Mouse (Mus musculus): ENCODE data around the gene Etv6. TPM values are rescaled to one million over a fixed set of nuclear protein-coding genes. Genes with fewer than 3 reads are reported as not detected.
A peak's percentile ranks its signal among the peaks of the same experiment; 100 is the strongest.

The Etv6 gene
- polyA plus RNA-seq, 1 experiment, result 16.2 TPM

DNA sequence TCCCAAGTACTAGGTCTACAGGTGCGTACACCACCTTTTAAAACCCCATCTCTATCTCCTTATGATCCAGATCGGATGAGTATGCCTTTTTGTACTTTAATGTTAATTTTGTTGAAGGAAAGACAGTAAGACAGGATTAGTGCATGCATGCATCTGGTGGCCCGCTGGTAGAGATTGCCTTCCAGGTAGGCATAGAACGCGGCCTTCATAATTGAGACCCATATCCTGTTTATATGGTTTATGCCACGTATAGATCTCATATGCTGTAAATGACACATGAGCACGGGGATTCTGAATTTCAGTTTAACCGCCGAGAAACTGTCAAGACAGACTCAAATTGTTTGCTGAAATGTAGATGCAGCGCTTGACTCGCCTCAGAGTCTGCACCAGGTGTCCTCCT is 133.3 kb downstream of the Etv6 start:
- Histone ChIP-seq H3K4me3 (ENCODE audit: low read depth, low read length) (no peak overlapping the region), H3K36me3 (ENCODE audit: control insufficient read depth, insufficient read depth, low read length) (peaks cover 2% of the 10 kb centered on the region; the same call in 1 of the 2 replicates), H3K27ac (ENCODE audit: insufficient read depth, low read depth, low read length) (no peak overlapping the region), H3K27me3 (ENCODE audit: control insufficient read depth, insufficient read depth, low read length) (no peaks in the 10 kb centered on the region), H3K4me1 (ENCODE audit: control insufficient read depth, insufficient read depth, insufficient read length, low read length) (peaks cover 15% of the 10 kb centered on the region)
- WGBS, result 91% methylated on average over 11 of the region's 11 CpGs
- TF ChIP-seq POLR2A (IDR thresholded peaks at IDR 0.05; ENCODE audit: low read depth, low read length) (no peak), CTCF (IDR thresholded peaks at IDR 0.05; ENCODE audit: extremely low read depth, insufficient read length, insufficient replicate concordance, low read depth, low read length) (no peak)

DNA sequence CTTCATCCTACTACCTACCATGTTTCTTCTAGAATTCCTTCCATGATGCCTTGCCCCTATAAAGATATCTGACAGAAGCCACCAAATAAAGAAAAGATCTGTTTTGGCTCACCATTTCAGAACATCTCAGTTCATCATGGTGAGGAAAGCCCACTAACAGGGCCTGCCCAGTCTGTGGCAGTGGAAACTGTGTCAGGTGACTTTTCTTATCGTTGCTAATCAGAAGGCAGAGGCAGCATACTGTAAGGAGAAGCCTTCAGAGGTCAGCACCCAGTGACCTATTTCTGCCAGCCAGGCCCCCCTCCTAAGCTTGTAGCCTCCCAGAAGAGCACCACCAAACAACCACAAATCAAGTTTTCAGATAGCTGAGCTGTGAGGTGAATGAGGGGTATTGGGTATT is 135.7 kb downstream of the Etv6 start:
- 54% methylated on average over 1 of the region's 1 CpGs for WGBS
- peaks cover 17% of the 10 kb centered on the region for H3K4me1 ChIP-seq (ENCODE audit: control insufficient read depth, insufficient read depth, insufficient read length, low read length)
- no peak overlapping the region for H3K4me3 ChIP-seq (ENCODE audit: low read depth, low read length)
- H3K36me3 ChIP-seq (ENCODE audit: control insufficient read depth, insufficient read depth, low read length), result no peaks in the 10 kb centered on the region
- TF ChIP-seq POLR2A (IDR thresholded peaks at IDR 0.05; ENCODE audit: low read depth, low read length) (no peak), CTCF (IDR thresholded peaks at IDR 0.05; ENCODE audit: extremely low read depth, insufficient read length, insufficient replicate concordance, low read depth, low read length) (no peak)
- H3K27me3 ChIP-seq (ENCODE audit: control insufficient read depth, insufficient read depth, low read length), result no peaks in the 10 kb centered on the region
- no peak overlapping the region for H3K27ac ChIP-seq (ENCODE audit: insufficient read depth, low read depth, low read length)

DNA sequence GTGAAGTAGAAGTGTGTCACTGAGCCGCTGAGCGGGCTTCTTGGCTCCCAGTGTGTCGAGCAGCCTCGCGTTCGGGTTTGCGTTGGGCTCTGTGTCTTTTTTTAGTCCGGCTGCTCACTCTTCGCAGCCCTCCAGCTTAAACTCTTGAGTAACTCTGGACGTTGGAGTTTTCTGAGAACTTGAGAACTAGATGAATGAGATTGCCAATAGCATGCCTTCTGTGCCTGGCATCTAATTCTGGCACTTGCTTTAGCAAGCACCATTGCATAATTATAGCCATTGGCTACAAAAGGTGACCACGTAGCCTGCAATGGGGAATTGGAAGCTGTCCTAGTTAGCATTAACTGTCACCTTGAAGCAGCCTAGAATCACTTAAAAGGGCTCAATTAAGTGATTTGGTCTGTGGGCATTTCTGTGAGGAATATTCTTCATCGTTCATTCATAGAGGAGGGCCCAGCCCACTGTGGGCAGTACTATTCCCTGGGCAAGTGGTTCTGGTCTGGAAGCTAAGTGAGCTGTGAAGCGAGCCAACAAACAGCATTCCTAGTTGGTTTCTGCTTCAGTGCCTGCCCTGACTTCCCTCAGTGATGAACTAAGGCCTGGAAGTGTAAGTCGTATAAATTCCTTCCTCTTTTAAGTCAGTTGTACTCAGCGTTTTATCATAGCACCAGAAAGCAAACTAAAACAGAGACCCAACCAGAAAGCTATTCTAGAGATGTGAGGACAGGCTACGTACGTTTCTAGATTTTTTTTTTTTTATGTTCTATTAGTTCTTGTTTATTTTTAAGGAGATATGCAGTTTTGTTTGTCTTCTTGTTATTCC is 136.6 kb downstream of the Etv6 start:
- Histone ChIP-seq H3K27me3 (ENCODE audit: control insufficient read depth, insufficient read depth, low read length) (no peaks in the 10 kb centered on the region), H3K4me3 (ENCODE audit: low read depth, low read length) (no peak overlapping the region), H3K27ac (ENCODE audit: insufficient read depth, low read depth, low read length) (no peak overlapping the region; the same call in 1 of the 2 replicates), H3K4me1 (ENCODE audit: control insufficient read depth, insufficient read depth, insufficient read length, low read length) (peaks cover 17% of the 10 kb centered on the region), H3K36me3 (ENCODE audit: control insufficient read depth, insufficient read depth, low read length) (no peaks in the 10 kb centered on the region)
- WGBS, result 81% methylated on average over 17 of the region's 17 CpGs
- TF ChIP-seq POLR2A (IDR thresholded peaks at IDR 0.05; ENCODE audit: low read depth, low read length) (no peak), CTCF (IDR thresholded peaks at IDR 0.05; ENCODE audit: extremely low read depth, insufficient read length, insufficient replicate concordance, low read depth, low read length) (no peak)

DNA sequence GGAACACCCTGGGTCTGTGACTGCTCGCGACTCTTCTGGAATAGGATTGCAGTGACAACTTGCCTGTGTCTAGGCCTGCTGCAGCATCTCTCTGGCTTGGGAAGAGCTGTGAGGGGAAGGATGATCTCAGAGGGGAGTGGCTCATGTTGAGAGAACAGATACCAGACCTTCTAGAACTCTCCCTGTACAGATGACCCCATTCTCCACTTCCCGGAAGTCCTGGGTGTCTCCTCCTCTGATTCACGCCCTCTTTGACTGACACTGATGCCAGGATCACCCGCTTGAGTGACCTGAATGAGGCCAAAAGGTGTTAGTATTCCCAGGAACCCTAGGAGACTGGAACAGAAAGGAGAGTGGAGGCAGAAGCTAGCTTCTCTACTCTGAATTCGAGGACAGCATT is 137.9 kb downstream of the Etv6 start:
- Histone ChIP-seq H3K27ac (ENCODE audit: insufficient read depth, low read depth, low read length) (peak overlapping the region; percentile 28; the same call in 1 of the 2 replicates), H3K4me1 (ENCODE audit: control insufficient read depth, insufficient read depth, insufficient read length, low read length) (peaks cover 14% of the 10 kb centered on the region), H3K36me3 (ENCODE audit: control insufficient read depth, insufficient read depth, low read length) (no peaks in the 10 kb centered on the region), H3K27me3 (ENCODE audit: control insufficient read depth, insufficient read depth, low read length) (no peaks in the 10 kb centered on the region), H3K4me3 (ENCODE audit: low read depth, low read length) (no peak overlapping the region)
- 45% methylated on average over 6 of the region's 6 CpGs for WGBS
- TF ChIP-seq CTCF (IDR thresholded peaks at IDR 0.05; ENCODE audit: extremely low read depth, insufficient read length, insufficient replicate concordance, low read depth, low read length) (no peak), POLR2A (IDR thresholded peaks at IDR 0.05; ENCODE audit: low read depth, low read length) (no peak)

DNA sequence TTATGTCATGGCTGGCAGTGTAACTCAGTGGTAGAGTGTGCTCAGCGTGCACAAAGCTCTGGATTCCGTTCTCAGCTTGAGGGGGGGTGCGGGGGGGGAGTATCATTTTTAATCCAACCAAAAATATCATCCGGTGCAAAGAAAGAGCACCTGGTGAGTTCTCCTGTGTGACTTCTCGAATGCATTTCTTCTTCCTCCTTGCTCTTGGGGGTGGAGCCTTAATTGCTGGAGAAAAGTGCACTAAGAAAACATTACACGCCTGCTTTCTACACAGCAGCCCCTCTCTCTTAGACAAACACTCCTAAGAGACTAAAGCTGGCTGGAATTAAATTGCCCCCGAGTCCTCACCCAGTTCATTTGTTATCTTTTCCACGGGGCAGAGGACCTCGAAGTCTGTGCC is 139.6 kb downstream of the Etv6 start:
- H3K27me3 ChIP-seq (ENCODE audit: control insufficient read depth, insufficient read depth, low read length), result no peaks in the 10 kb centered on the region
- no peaks in the 10 kb centered on the region for H3K36me3 ChIP-seq (ENCODE audit: control insufficient read depth, insufficient read depth, low read length)
- peaks cover 14% of the 10 kb centered on the region for H3K4me1 ChIP-seq (ENCODE audit: control insufficient read depth, insufficient read depth, insufficient read length, low read length)
- H3K4me3 ChIP-seq (ENCODE audit: low read depth, low read length), result no peak overlapping the region
- WGBS, result 17% methylated on average over 9 of the region's 9 CpGs
- no peak overlapping the region for H3K27ac ChIP-seq (ENCODE audit: insufficient read depth, low read depth, low read length)
- no peak for TF ChIP-seq CTCF (IDR thresholded peaks at IDR 0.05; ENCODE audit: extremely low read depth, insufficient read length, insufficient replicate concordance, low read depth, low read length)
- no peak for TF ChIP-seq POLR2A (IDR thresholded peaks at IDR 0.05; ENCODE audit: low read depth, low read length)

DNA sequence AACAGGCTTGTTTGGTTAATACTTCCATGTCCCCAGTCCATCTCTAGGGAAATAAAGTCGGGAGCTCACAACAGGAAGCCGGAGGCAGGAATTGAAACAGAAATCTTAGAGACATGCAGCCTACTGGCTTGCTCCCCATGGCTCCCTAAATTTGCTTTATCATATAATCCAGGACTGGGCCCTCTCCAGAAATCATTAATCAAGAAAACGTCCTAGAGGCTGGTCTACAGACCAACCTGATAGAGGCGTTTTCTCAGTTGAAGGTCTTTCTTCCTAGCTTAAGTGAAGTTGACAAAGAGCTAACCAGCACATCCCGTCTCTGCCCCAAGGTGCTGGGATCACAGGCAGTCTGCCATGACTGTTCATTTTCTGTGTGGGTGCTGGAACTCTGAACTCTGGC is 141.7 kb downstream of the Etv6 start:
- Histone ChIP-seq H3K27me3 (ENCODE audit: control insufficient read depth, insufficient read depth, low read length) (no peaks in the 10 kb centered on the region), H3K4me3 (ENCODE audit: low read depth, low read length) (no peak overlapping the region), H3K36me3 (ENCODE audit: control insufficient read depth, insufficient read depth, low read length) (no peaks in the 10 kb centered on the region), H3K27ac (ENCODE audit: insufficient read depth, low read depth, low read length) (no peak overlapping the region), H3K4me1 (ENCODE audit: control insufficient read depth, insufficient read depth, insufficient read length, low read length) (peaks cover 9% of the 10 kb centered on the region)
- no peak for TF ChIP-seq CTCF (IDR thresholded peaks at IDR 0.05; ENCODE audit: extremely low read depth, insufficient read length, insufficient replicate concordance, low read depth, low read length)
- 54% methylated on average over 5 of the region's 5 CpGs for WGBS

DNA sequence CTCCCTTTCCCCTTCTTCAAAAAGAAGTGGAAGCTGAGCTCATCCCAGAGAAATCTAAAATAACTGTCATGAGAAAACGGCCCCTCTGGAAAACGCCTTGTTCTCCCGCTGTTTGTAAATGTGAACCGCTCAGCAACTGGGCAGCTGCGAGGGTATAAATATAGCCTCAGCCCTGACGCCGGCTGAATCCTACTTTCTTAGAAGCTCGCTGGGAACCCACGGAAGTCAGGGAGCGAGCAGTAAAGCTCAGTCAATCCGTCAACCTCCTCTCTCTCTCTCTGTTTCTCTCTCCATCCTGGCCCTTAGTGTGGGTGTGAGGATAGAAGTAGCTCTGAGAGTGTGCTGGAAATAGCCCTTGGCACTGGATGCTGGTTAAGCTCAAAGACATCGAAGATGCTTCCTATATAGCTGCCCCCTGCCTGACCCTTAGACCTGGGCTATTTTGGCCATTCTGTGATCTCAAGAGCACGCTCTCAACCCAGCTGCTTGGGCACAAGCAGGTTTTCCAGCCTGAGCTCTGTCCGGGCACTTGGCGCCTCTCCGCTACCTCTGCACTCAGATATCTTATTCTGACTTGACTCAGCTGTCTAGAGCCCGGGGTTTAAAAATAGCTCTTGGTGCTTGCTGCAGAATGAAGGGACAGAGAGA is 146.9 kb downstream of the Etv6 start:
- Histone ChIP-seq H3K36me3 (ENCODE audit: control insufficient read depth, insufficient read depth, low read length) (no peaks in the 10 kb centered on the region), H3K4me3 (ENCODE audit: low read depth, low read length) (no peak overlapping the region), H3K4me1 (ENCODE audit: control insufficient read depth, insufficient read depth, insufficient read length, low read length) (peaks cover 2% of the 10 kb centered on the region; the same call in 1 of the 2 replicates), H3K27me3 (ENCODE audit: control insufficient read depth, insufficient read depth, low read length) (no peaks in the 10 kb centered on the region), H3K27ac (ENCODE audit: insufficient read depth, low read depth, low read length) (0 out of 2 replicates have a peak overlapping the region, but pooled peaks have one; percentile 14)
- no peak for TF ChIP-seq CTCF (IDR thresholded peaks at IDR 0.05; ENCODE audit: extremely low read depth, insufficient read length, insufficient replicate concordance, low read depth, low read length)
- no peak for TF ChIP-seq POLR2A (IDR thresholded peaks at IDR 0.05; ENCODE audit: low read depth, low read length)
- WGBS, result 76% methylated on average over 17 of the region's 17 CpGs
